Mouse (Mus musculus) kidney, adult 2 months (tissue): ENCODE data around the gene Sbpl. TPM values are rescaled to one million over a fixed set of nuclear protein-coding genes. Genes with fewer than 3 reads are reported as not detected.
"Not testable (repeated sequence)": the region's sequence is repeated elsewhere in the genome, so short reads cannot be mapped to it uniquely, and the experiment has no call there.

Experiments used
- DNase-seq: peaks from one replicate; pipeline ENCODE4 v3.0.0; 2021
- H3K27ac ChIP-seq: fragments of 200-500 bp; 2 replicates; pipeline ENCODE4 v1.5.1; 2012; ENCODE audit warnings: low read depth, low read length, control low read depth, inconsistent platforms; ENCODE audit not compliant: insufficient read depth
- H3K27me3 ChIP-seq: fragments of 200-500 bp; replicated peaks from 2 replicates; pipeline ENCODE4 v1.6.1; 2012; ENCODE audit warnings: mild to moderate bottlenecking, moderate library complexity, low read length, inconsistent platforms; ENCODE audit not compliant: control insufficient read depth, insufficient read depth
- H3K36me3 ChIP-seq: fragments of 200-500 bp; 2 replicates; pipeline ENCODE4 v1.6.1; 2012; ENCODE audit warnings: mild to moderate bottlenecking, moderate library complexity, low read length, inconsistent platforms; ENCODE audit not compliant: control insufficient read depth, insufficient read depth
- H3K4me1 ChIP-seq: fragments of 200-500 bp; 2 replicates; pipeline ENCODE4 v1.6.1; 2011; ENCODE audit warnings: low read length; ENCODE audit not compliant: control insufficient read depth, insufficient read depth
- H3K4me3 ChIP-seq: fragments of 200-500 bp; 2 replicates; pipeline ENCODE4 v1.5.1; 2011; ENCODE audit warnings: mild to moderate bottlenecking, low read depth, low read length, control low read depth; ENCODE audit not compliant: insufficient read depth
- CTCF ChIP-seq: fragments of 200-500 bp; conservative IDR thresholded peaks from 2 replicates; pipeline ENCODE4 v1.5.1; 2011; ENCODE audit warnings: low read depth, mild to moderate bottlenecking, control low read depth, low read length, moderate library complexity, mixed read lengths; ENCODE audit not compliant: insufficient read depth, insufficient read length
- POLR2A ChIP-seq: fragments of 200-500 bp; IDR thresholded peaks from one replicate; pipeline ENCODE4 v1.6.1; 2011; ENCODE audit warnings: low read depth, low read length, control low read depth
- WGBS: fragments of 180-500 bp; shearing (Covaris S2); methylation state at CpG from one replicate; pipeline ENCODE4 v1.1.7; 2018; 5-methylcytosine and 5-hydroxymethylcytosine counted together
- polyA plus RNA-seq: library from polyadenylated mRNA; depleted of rRNA; stranded (reverse); fragments of >200 nt; gene quantifications from 2 replicates; pipeline ENCODE4 v1.2.3, GENCODE M21; 2012

The Sbpl gene
- polyA plus RNA-seq, 1 experiment = not detected

GRCm38 (mm10) chr17:23961573-23962122, 6.6 kb upstream of the Sbpl start:
- TF ChIP-seq POLR2A (no peak), CTCF (no peak)
- WGBS = 60% methylated on average over 4 of the region's 4 CpGs
- Histone ChIP-seq H3K36me3 (no peaks in the 10 kb centered on the region), H3K4me3 (no peak overlapping the region), H3K27me3 (no peaks in the 10 kb centered on the region), H3K4me1 (no peaks in the 10 kb centered on the region), H3K27ac (no peak overlapping the region)
- no peak for DNase-seq

GRCm38 (mm10) chr17:23960084-23960738, 5.1 kb upstream of the Sbpl start:
- DNase-seq = peak; percentile 84
- 42% methylated on average over 3 of the region's 3 CpGs for WGBS
- Histone ChIP-seq H3K36me3 (no peaks in the 10 kb centered on the region), H3K27me3 (no peaks in the 10 kb centered on the region), H3K4me3 (no peak overlapping the region), H3K27ac (no peak overlapping the region), H3K4me1 (no peaks in the 10 kb centered on the region)
- no peak for TF ChIP-seq POLR2A
- peak; percentile 99 for TF ChIP-seq CTCF

DNA sequence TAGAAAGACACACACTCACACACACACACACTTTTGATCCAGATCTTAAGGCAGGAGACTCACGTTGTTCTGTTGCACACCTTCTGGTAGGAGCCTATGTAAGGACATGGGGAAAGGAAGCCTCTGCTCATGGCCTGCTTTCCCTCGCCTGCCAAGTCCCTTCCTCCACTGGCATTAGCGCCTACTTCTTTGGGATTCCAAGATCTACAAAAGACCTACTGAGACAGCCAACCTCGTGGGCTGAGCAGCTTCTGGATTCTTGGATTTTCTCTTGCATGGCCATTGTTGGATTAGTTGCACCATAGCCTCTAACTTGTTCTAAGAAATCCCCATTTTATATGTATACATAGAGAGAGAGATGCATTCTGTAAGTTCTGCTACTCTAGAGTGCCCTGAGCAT, 4.2 kb downstream of the Sbpl start:
- not testable (repeated sequence) for H3K4me1 ChIP-seq, H3K4me3 ChIP-seq, DNase-seq, H3K27ac ChIP-seq, H3K36me3 ChIP-seq, H3K27me3 ChIP-seq
- WGBS = 81% methylated on average over 4 of the region's 4 CpGs

- 74% methylated on average over 2 of the region's 2 CpGs for WGBS
- TF ChIP-seq CTCF (no peak), POLR2A (no peak)
- DNase-seq = no peak
- Histone ChIP-seq H3K27ac (no peak overlapping the region), H3K4me1 (no peaks in the 10 kb centered on the region), H3K27me3 (no peaks in the 10 kb centered on the region), H3K36me3 (no peaks in the 10 kb centered on the region), H3K4me3 (no peak overlapping the region)
Observed at GRCm38 (mm10) chr17:23949068-23949467, 6.0 kb downstream of the Sbpl start.

DNA sequence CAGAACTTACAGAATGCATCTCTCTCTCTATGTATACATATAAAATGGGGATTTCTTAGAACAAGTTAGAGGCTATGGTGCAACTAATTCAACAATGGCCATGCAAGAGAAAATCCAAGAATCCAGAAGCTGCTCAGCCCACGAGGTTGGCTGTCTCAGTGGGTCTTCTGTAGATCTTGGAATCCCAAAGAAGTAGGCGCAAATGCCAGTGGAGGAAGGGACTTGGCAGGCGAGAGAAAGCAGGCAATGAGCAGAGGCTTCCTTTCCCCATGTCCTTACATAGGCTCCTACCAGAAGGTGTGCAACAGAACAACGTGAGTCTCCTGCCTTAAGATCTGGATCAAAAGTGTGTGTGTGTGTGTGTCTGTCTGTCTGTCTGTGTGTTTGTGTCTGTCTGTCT, 7.6 kb downstream of the Sbpl start:
- H3K27ac ChIP-seq, H3K4me3 ChIP-seq, DNase-seq, H3K27me3 ChIP-seq, H3K4me1 ChIP-seq, H3K36me3 ChIP-seq: not testable (repeated sequence)
- WGBS = 77% methylated on average over 4 of the region's 4 CpGs

- no peak within 1 kb of the TSS for H3K4me3 ChIP-seq
- H3K27ac ChIP-seq = no peak within 1 kb of the TSS
- H3K4me1 ChIP-seq = no peaks in the 10 kb centered on the region
- no peaks in the 10 kb centered on the region for H3K36me3 ChIP-seq
- no peaks in the 10 kb centered on the region for H3K27me3 ChIP-seq
- TF ChIP-seq POLR2A (no peak), CTCF (no peak)
- no peak for DNase-seq
Observed at GRCm38 (mm10) chr17:23941372-23941771, 13.7 kb downstream of the Sbpl start, which contains the start of gene Sbp. Sbp (plus strand) TSS chr17:23941672.

- no peak overlapping the region for H3K27ac ChIP-seq
- H3K36me3 ChIP-seq = no peaks in the 10 kb centered on the region
- WGBS = 83% methylated on average over 5 of the region's 5 CpGs
- no peaks in the 10 kb centered on the region for H3K27me3 ChIP-seq
- TF ChIP-seq POLR2A = no peak
- no peak for TF ChIP-seq CTCF
- H3K4me3 ChIP-seq = no peak overlapping the region
- no peaks in the 10 kb centered on the region for H3K4me1 ChIP-seq
- DNase-seq = no peak
Observed at GRCm38 (mm10) chr17:23931157-23931556, 23.9 kb downstream of the Sbpl start.

GRCm38 (mm10) chr17:23925090-23925493, 30.0 kb downstream of the Sbpl start:
- TF ChIP-seq CTCF (no peak), POLR2A (no peak)
- Histone ChIP-seq H3K27ac (peak overlapping the region; percentile 14), H3K4me1 (no peaks in the 10 kb centered on the region), H3K27me3 (no peaks in the 10 kb centered on the region), H3K4me3 (peak overlapping the region; percentile 93), H3K36me3 (no peaks in the 10 kb centered on the region)
- DNase-seq = peak; percentile 62
- under 1% methylated on average over 14 of the region's 14 CpGs for WGBS
